Mouse (Mus musculus) ES-E14 (cell line): Measurements from ENCODE around the gene Cryl1. TPM values are rescaled to one million over a fixed set of nuclear protein-coding genes. Genes with fewer than 3 reads are reported as not detected.

Experiments used
- DNase-seq: peaks from one replicate; pipeline ENCODE4 v3.0.0-alpha.2; 2013; ENCODE audit warnings: low read depth, low spot score
- H3K27ac ChIP-seq: 2 replicates; pipeline ENCODE4 v1.5.1; 2012; ENCODE audit warnings: low read depth, mild to moderate bottlenecking, low read length, moderate library complexity, mixed read lengths; ENCODE audit not compliant: poor library complexity, insufficient read depth, severe bottlenecking
- H3K36me3 ChIP-seq: 2 replicates; pipeline ENCODE4 v1.6.1; 2012; ENCODE audit warnings: mild to moderate bottlenecking, low read length, moderate library complexity, mixed read lengths; ENCODE audit not compliant: control insufficient read depth, poor library complexity, insufficient read depth, severe bottlenecking
- H3K4me1 ChIP-seq, 2 experiments: fragments of 150-350 bp in 1 of 2; sonication (generic) in 1 of 2; 2 replicates each; pipeline ENCODE4 v1.6.1; 2012; ENCODE audit warnings: low read length in 2 of 2, mild to moderate bottlenecking in 1 of 2, mixed read lengths in 1 of 2; ENCODE audit not compliant: control insufficient read depth in 2 of 2, insufficient read depth in 2 of 2, poor library complexity in 1 of 2
- H3K4me3 ChIP-seq, 2 experiments: fragments of 150-350 bp in 1 of 2; sonication (generic) in 1 of 2; 2 replicates each; pipeline ENCODE4 v1.5.1; 2012; ENCODE audit warnings: low read length in 2 of 2, low read depth in 1 of 2, mild to moderate bottlenecking in 1 of 2, mixed read lengths in 1 of 2; ENCODE audit not compliant: insufficient read depth in 1 of 2, poor library complexity in 1 of 2, severe bottlenecking in 1 of 2
- H3K9ac ChIP-seq: 2 replicates; pipeline ENCODE4 v1.6.1; 2012; ENCODE audit warnings: low read depth, mild to moderate bottlenecking, low read length, mixed read lengths; ENCODE audit not compliant: poor library complexity, insufficient read depth, severe bottlenecking
- H3K9me3 ChIP-seq: fragments of 150-350 bp; sonication (generic); 2 replicates; pipeline ENCODE4 v1.6.1; 2012; ENCODE audit warnings: low read depth, mild to moderate bottlenecking, low read length; ENCODE audit not compliant: control insufficient read depth, insufficient read depth
- CHD2 ChIP-seq: IDR thresholded peaks from 2 replicates; pipeline ENCODE4 v1.6.1; 2014; ENCODE audit warnings: mild to moderate bottlenecking, low read depth, low read length, inconsistent platforms
- HCFC1 ChIP-seq: IDR thresholded peaks from 2 replicates; pipeline ENCODE4 v1.6.1; 2012; ENCODE audit warnings: low read length, inconsistent platforms, borderline replicate concordance; ENCODE audit not compliant: insufficient read depth
- MAFK ChIP-seq: IDR thresholded peaks from 2 replicates; pipeline ENCODE4 v1.6.1; 2014; ENCODE audit warnings: mild to moderate bottlenecking, low read depth, low read length, inconsistent platforms; ENCODE audit not compliant: insufficient read depth
- ZC3H11A ChIP-seq: IDR thresholded peaks from 2 replicates; pipeline ENCODE4 v1.6.1; 2012; ENCODE audit warnings: low read depth, mild to moderate bottlenecking, inconsistent platforms, low read length, borderline replicate concordance
- ZNF384 ChIP-seq: IDR thresholded peaks from 2 replicates; pipeline ENCODE4 v1.6.1; 2012; ENCODE audit warnings: low read depth, low read length, inconsistent platforms
- in situ Hi-C, 2 experiments: fragments of 600-800 bp; cut with MboI; formaldehyde crosslinking; loops; one replicate each; pipeline ENCODE4 v1.15.1; 2025; ENCODE audit warnings: low sequenced_read_pairs in 2 of 2, inconsistent platforms in 1 of 2; ENCODE audit not compliant: unreplicated experiment in 2 of 2
- total RNA-seq: library from RNA; depleted of rRNA; stranded (reverse); fragments of 300-350 nt; gene quantifications from 2 replicates; pipeline ENCODE4 v1.2.3, GENCODE M21; 2012

The Cryl1 gene
- total RNA-seq, 1 experiment, result 4.1 TPM

DNA sequence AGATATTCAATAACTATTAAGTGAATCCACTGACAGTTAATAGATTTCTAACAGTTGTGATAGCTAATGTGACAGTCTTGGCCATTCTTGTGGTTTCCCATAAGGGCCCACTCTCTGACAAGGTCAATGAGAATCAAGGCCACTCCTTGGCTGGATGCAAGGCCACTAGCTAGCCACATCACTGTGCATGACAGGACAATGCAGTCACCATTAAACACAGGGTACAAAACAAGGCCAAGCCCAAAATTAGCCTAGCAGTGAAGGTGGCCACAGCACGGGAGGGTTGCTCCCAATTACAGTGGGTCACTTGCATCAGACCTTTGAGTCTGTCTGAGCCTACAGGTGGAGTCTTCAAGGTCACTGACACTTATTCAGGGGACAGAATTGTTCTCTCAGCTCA, 126.5 kb downstream of the Cryl1 start:
- TF ChIP-seq MAFK, result no peak
- no peak for TF ChIP-seq CHD2
- TF ChIP-seq HCFC1, result no peak
- TF ChIP-seq ZC3H11A, result no peak
- no peak for TF ChIP-seq ZNF384
- in situ Hi-C loops, result no loop called here
- no peak overlapping the region for H3K9ac ChIP-seq

DNA sequence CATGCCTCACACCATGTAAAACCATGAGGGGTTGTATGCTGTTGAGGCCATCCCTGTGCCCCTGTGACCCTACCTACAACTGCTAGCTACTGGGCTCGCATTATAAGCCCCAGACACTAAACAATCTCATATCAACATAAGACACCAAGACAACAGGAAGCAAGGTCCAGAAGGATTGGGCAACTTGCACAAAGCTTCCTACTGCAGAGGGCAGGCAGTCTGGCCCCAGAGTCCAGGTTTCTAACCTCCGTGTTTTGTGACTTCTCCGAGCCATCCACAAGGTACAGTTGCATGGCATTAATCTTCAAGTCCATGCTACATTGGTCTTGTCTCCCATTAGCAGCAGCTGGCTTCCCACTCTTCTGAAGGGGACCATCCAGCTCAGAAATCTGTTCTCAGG, 129.4 kb downstream of the Cryl1 start:
- Histone ChIP-seq H3K4me1 (no peaks in the 10 kb centered on the region), H3K9me3 (no peaks in the 10 kb centered on the region), H3K4me3 (no peak overlapping the region), H3K9ac (no peak overlapping the region), H3K27ac (no peak overlapping the region), H3K36me3 (no peaks in the 10 kb centered on the region)
- TF ChIP-seq ZC3H11A (no peak), CHD2 (no peak), ZNF384 (no peak), HCFC1 (no peak), MAFK (no peak)
- in situ Hi-C loops, result no loop called here
- DNase-seq, result no peak

More for the DNA sequence above, 126.5 kb downstream of the Cryl1 start:
- Histone ChIP-seq H3K36me3 (no peaks in the 10 kb centered on the region), H3K27ac (no peak overlapping the region), H3K4me1 (no peaks in the 10 kb centered on the region), H3K4me3 (no peak overlapping the region), H3K9me3 (no peaks in the 10 kb centered on the region)
- no peak for DNase-seq

DNA sequence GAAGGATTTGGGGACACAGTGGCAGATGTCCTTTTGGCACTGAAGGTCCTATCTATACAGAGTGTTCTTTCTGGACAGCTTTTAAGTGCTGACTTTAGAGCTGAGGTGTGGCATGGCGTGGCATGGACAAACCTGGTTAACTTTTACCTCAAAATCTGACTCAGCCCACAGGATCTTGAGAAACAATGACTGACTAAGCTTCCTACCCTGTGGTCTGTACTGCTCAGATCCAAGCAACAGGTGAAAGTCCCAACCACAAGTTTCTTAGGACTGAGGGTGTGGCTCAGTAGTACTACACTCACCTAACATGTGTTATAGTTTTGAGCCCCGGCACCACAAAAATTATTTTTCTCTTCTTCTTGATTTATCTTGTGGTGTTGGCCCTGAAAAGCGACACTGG, 130.0 kb downstream of the Cryl1 start:
- H3K36me3 ChIP-seq, result no peaks in the 10 kb centered on the region
- no peak overlapping the region for H3K9ac ChIP-seq
- TF ChIP-seq CHD2, result no peak
- TF ChIP-seq ZNF384, result no peak
- no peak for TF ChIP-seq HCFC1
- TF ChIP-seq ZC3H11A, result no peak
- no peak for TF ChIP-seq MAFK
- H3K9me3 ChIP-seq, result no peaks in the 10 kb centered on the region
- no peak overlapping the region for H3K4me3 ChIP-seq
- in situ Hi-C loops, result no loop called here
- no peak overlapping the region for H3K27ac ChIP-seq
- H3K4me1 ChIP-seq, result no peaks in the 10 kb centered on the region
- DNase-seq, result no peak

DNA sequence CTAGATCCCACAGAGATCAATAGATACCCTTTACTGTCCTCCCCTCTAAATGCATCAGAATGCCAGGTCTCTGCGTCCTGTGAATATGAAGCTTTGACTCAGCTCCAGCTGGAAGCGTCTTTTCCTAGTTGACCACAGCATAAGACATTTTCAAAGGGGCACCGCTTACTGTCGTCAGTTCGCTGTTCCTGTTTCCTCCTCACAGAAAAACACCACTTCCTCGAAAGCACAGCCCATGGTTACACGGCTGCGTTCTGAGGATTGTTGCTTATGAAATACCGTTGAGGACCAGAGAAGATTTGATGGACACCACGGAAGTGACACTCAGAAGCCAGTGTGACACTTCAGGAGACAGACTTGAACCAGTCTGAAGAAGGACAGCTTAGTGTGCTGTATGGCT, 134.4 kb downstream of the Cryl1 start:
- no peaks in the 10 kb centered on the region for H3K36me3 ChIP-seq
- TF ChIP-seq MAFK, result no peak
- TF ChIP-seq ZC3H11A, result no peak
- no peak for TF ChIP-seq ZNF384
- no peak for TF ChIP-seq CHD2
- H3K9ac ChIP-seq, result no peak overlapping the region
- DNase-seq, result no peak
- H3K4me1 ChIP-seq, result no peaks in the 10 kb centered on the region
- H3K9me3 ChIP-seq, result no peaks in the 10 kb centered on the region
- in situ Hi-C loops, result no loop called here
- no peak overlapping the region for H3K4me3 ChIP-seq
- H3K27ac ChIP-seq, result no peak overlapping the region

DNA sequence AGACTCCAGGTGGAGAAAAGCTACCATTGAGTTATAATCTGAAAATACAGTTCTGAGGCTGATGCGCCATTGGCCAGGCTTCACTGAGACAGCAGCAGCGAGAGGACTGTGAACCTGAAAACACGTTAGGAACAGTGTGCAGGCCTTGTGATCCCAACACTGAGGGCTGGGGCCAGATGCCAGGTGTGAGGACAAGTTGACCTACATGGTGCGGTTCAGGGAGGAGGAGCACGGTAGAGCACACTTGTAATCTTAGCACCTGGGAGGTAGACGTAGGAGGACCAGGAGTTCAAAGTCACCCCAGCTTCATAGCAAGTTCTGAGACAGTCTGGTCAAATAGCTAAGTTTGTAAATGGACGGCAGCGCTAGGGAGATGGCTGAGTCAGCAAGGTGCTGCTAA, 139.0 kb downstream of the Cryl1 start:
- no peak for DNase-seq
- H3K9ac ChIP-seq, result no peak overlapping the region
- H3K36me3 ChIP-seq, result no peaks in the 10 kb centered on the region
- in situ Hi-C loops, result no loop called here
- no peaks in the 10 kb centered on the region for H3K9me3 ChIP-seq
- H3K4me3 ChIP-seq, result no peak overlapping the region
- H3K27ac ChIP-seq, result no peak overlapping the region
- no peaks in the 10 kb centered on the region for H3K4me1 ChIP-seq
- TF ChIP-seq ZC3H11A (no peak), CHD2 (no peak), ZNF384 (no peak), MAFK (no peak), HCFC1 (no peak)
